Mouse (Mus musculus) liver, postnatal 0 days (tissue): ENCODE results near the gene Pex26. TPM values are rescaled to one million over a fixed set of nuclear protein-coding genes. Genes with fewer than 3 reads are reported as not detected.

Experiments used
- ATAC-seq: fragments of 200-750 bp; cut with Nextera tagmentation; 2 replicates; pipeline ENCODE4 v1.8.0; 2017; ENCODE audit warnings: mild to moderate bottlenecking, moderate library complexity
- DNase-seq: peaks from one replicate; pipeline ENCODE4 v3.0.0-alpha.2; 2016
- H3K27ac ChIP-seq: fragments of 300-500 bp; sonication (generic); 2 replicates; pipeline ENCODE4 v1.5.1; 2014; ENCODE audit warnings: antibody characterized with exemption, moderate library complexity, mild to moderate bottlenecking, low read depth
- H3K27me3 ChIP-seq: fragments of 300-500 bp; sonication (generic); 2 replicates; pipeline ENCODE4 v1.6.1; 2014; ENCODE audit warnings: low read length, control low read depth, mixed read lengths; ENCODE audit not compliant: insufficient read depth
- H3K36me3 ChIP-seq: fragments of 300-500 bp; sonication (generic); replicated peaks from 2 replicates; pipeline ENCODE4 v1.6.1; 2014; ENCODE audit warnings: mild to moderate bottlenecking, control low read depth, low read length, moderate library complexity, mixed read lengths; ENCODE audit not compliant: insufficient read depth
- H3K4me1 ChIP-seq: fragments of 300-500 bp; sonication (generic); 2 replicates; pipeline ENCODE4 v1.6.1; 2014; ENCODE audit warnings: antibody characterized with exemption, mild to moderate bottlenecking, control low read depth; ENCODE audit not compliant: insufficient read depth
- H3K4me2 ChIP-seq: fragments of 300-500 bp; sonication (generic); 2 replicates; pipeline ENCODE4 v1.6.1; 2014; ENCODE audit warnings: low read depth, mild to moderate bottlenecking, low read length, moderate library complexity, mixed read lengths
- H3K4me3 ChIP-seq: fragments of 300-500 bp; sonication (generic); 2 replicates; pipeline ENCODE4 v1.5.1; 2014; ENCODE audit warnings: low read depth, low read length
- H3K9ac ChIP-seq: fragments of 300-500 bp; sonication (generic); replicated peaks from 2 replicates; pipeline ENCODE4 v1.6.1; 2014; ENCODE audit warnings: mild to moderate bottlenecking, moderate library complexity
- H3K9me3 ChIP-seq: fragments of 300-500 bp; sonication (generic); 2 replicates; pipeline ENCODE4 v1.6.1; 2016; ENCODE audit warnings: mild to moderate bottlenecking, control low read depth, low read length, mixed read lengths
- CTCF ChIP-seq: sonication (generic); IDR thresholded peaks from 2 replicates; pipeline ENCODE4 v1.5.1; 2016; ENCODE audit warnings: antibody characterized with exemption, low read depth
- EP300 ChIP-seq: IDR thresholded peaks from 2 replicates; pipeline ENCODE4 v1.6.1; 2016; ENCODE audit warnings: antibody characterized with exemption, low read depth, mild to moderate bottlenecking
- WGBS: fragments of 180-500 bp; shearing (Covaris S2); extraction: QIAGEN DNeasy Blood & Tissue Kit; methylation state at CpG from one replicate; pipeline ENCODE4 v1.1.7; 2014; ENCODE audit not compliant: insufficient replicate concordance; 5-methylcytosine and 5-hydroxymethylcytosine counted together
- polyA plus RNA-seq: library from polyadenylated mRNA; unstranded; fragments of >200 nt; fragmentation: Nextera tagmentation; extraction: Ambion mirVana; gene quantifications from 2 replicates; pipeline ENCODE4 v1.2.1, GENCODE M21; 2015

Pex26 gene
- polyA plus RNA-seq, 1 experiment from 2014 or later, result 4.2 TPM

GRCm38 (mm10) chr6:121214667-121215330 lies 31.3 kb downstream of the Pex26 start:
- Histone ChIP-seq H3K4me1 (peaks cover 20% of the 10 kb centered on the region), H3K9me3 (no peaks in the 10 kb centered on the region), H3K27me3 (peaks cover 7% of the 10 kb centered on the region; the same call in 1 of the 2 replicates), H3K4me3 (no peak overlapping the region), H3K4me2 (no peak overlapping the region; the same call in 1 of the 2 replicates), H3K36me3 (no peaks in the 10 kb centered on the region), H3K9ac (no peak overlapping the region), H3K27ac (peak overlapping the region; percentile 35; the same call in 1 of the 2 replicates)
- TF ChIP-seq EP300 (no peak), CTCF (no peak)
- DNase-seq (peak; percentile 29), ATAC-seq (peak; percentile 18)
- WGBS, result 29% methylated on average over 8 of the region's 8 CpGs

DNA sequence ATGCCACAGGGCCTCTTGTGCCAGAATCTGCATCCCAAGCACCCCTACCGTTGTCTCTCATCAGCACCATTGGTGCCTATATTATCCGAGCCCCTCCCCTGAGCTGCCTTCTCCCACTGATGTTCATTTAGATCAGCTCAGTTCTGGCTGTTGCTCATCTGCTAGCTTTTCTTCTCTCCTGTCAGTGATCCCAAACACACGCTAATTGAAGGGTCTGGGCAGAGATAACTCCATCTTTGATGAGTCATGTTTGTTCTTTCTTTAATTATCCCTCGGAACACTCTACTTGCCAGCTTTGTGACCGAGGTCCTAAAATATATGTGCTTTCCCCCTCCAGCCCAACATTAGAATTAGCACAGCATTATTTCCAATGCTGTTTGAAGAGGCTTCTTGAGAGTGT lies 31.9 kb downstream of the Pex26 start:
- no peak overlapping the region for H3K9ac ChIP-seq
- TF ChIP-seq EP300, result no peak
- TF ChIP-seq CTCF, result no peak
- ATAC-seq (no peak), DNase-seq (no peak)
- H3K4me2 ChIP-seq, result no peak overlapping the region
- H3K9me3 ChIP-seq, result no peaks in the 10 kb centered on the region
- H3K27me3 ChIP-seq, result peaks cover 7% of the 10 kb centered on the region; the same call in 1 of the 2 replicates
- H3K4me1 ChIP-seq, result peaks cover 20% of the 10 kb centered on the region
- H3K4me3 ChIP-seq, result no peak overlapping the region
- H3K27ac ChIP-seq, result peak overlapping the region; percentile 35; the same call in 1 of the 2 replicates
- no peaks in the 10 kb centered on the region for H3K36me3 ChIP-seq
- 29% methylated on average over 5 of the region's 5 CpGs for WGBS

DNA sequence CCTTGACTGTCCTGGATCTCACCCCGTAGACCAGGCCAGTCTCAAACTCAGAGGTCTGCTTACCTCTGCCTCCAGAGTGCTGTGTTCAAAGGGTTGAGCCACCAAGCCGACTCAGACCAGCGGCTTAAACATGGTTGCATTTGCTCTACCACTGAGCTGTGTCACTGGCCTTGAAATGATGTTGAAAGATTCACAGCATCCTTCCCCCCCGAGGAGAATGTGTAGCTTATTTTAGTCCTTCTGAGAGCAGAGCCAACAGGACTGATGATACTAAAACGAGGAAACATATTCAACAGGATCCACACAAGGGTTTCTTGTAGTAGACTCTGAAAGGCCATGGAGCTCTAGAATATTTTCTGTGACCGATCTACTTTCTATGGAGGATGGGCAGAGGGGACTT lies 32.4 kb downstream of the Pex26 start:
- TF ChIP-seq CTCF (no peak), EP300 (no peak)
- Histone ChIP-seq H3K27me3 (0 out of 2 replicates have a peak, but pooled peaks cover under 1% of the 10 kb centered on the region), H3K36me3 (no peaks in the 10 kb centered on the region), H3K4me3 (no peak overlapping the region), H3K9ac (no peak overlapping the region), H3K4me1 (peaks cover 18% of the 10 kb centered on the region), H3K4me2 (no peak overlapping the region), H3K9me3 (no peaks in the 10 kb centered on the region), H3K27ac (0 out of 2 replicates have a peak overlapping the region, but pooled peaks have one; percentile 7)
- ATAC-seq (no peak), DNase-seq (no peak)
- 55% methylated on average over 6 of the region's 6 CpGs for WGBS

DNA sequence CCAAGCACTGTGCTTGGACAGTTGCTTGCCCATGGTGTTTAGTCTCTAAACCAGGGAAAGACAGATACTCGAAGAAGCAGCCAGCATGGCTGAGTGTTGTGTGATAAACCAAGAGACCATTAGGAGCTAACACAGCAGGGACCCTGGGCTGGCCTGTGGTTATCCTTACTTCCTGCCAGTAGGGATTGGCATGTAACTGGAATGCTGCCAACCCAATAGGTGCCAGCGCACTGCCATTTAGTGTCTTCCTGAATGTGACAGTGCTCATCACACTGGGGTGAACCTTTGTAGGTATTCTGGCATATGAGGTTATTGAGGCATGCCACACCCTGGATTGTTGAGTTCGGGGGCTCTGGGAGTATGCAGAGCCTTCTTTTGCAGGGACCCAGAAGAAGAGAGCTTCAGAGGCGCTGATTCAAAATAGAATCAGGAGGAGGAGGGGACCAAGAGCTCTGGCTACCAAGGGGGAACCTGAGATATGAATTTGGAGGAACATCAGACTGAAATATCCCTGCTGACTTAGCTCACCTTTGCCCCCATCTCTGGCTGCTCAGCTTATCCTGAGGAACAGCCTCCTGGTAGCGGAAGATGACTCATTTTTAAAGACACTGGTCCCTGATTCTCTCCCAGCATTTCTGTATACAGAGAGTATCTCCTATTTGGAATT lies 33.3 kb downstream of the Pex26 start:
- Histone ChIP-seq H3K4me1 (peaks cover 18% of the 10 kb centered on the region), H3K27me3 (no peaks in the 10 kb centered on the region), H3K36me3 (no peaks in the 10 kb centered on the region), H3K9me3 (no peaks in the 10 kb centered on the region), H3K4me3 (no peak overlapping the region), H3K4me2 (no peak overlapping the region), H3K9ac (no peak overlapping the region), H3K27ac (no peak overlapping the region)
- DNase-seq (no peak), ATAC-seq (no peak)
- 66% methylated on average over 5 of the region's 5 CpGs for whole genome bisulfite sequencing
- no peak for TF ChIP-seq CTCF
- TF ChIP-seq EP300, result no peak

- WGBS, result 36% methylated on average over 7 of the region's 7 CpGs
- Histone ChIP-seq H3K4me1 (peaks cover 18% of the 10 kb centered on the region), H3K27ac (no peak overlapping the region), H3K9me3 (no peaks in the 10 kb centered on the region), H3K4me2 (no peak overlapping the region), H3K27me3 (no peaks in the 10 kb centered on the region), H3K9ac (no peak overlapping the region), H3K36me3 (no peaks in the 10 kb centered on the region), H3K4me3 (no peak overlapping the region)
- no peak for DNase-seq
- no peak for TF ChIP-seq CTCF
- no peak for TF ChIP-seq EP300
- no peak for ATAC-seq
These were observed 34.5 kb downstream of the Pex26 start for GRCm38 (mm10) chr6:121218002-121218401.

GRCm38 (mm10) chr6:121219406-121219805 lies 35.9 kb downstream of the Pex26 start:
- peaks cover 22% of the 10 kb centered on the region for H3K4me1 ChIP-seq
- no peaks in the 10 kb centered on the region for H3K9me3 ChIP-seq
- no peaks in the 10 kb centered on the region for H3K36me3 ChIP-seq
- no peak for TF ChIP-seq CTCF
- no peak for TF ChIP-seq EP300
- no peak for DNase-seq
- H3K9ac ChIP-seq, result no peak overlapping the region
- H3K27ac ChIP-seq, result no peak overlapping the region
- 73% methylated on average over 4 of the region's 4 CpGs for WGBS
- H3K4me3 ChIP-seq, result no peak overlapping the region
- no peak for ATAC-seq
- no peaks in the 10 kb centered on the region for H3K27me3 ChIP-seq
- H3K4me2 ChIP-seq, result no peak overlapping the region
